Mouse (Mus musculus) limb, embryonic 14.5 days (tissue): ENCODE data around the gene Wdr70. TPM values are rescaled to one million over a fixed set of nuclear protein-coding genes. Genes with fewer than 3 reads are reported as not detected.

Experiments used
- ATAC-seq: fragments of 200-750 bp; cut with Nextera tagmentation; 2 replicates; pipeline ENCODE4 v1.8.0; 2017; ENCODE audit warnings: low read depth, moderate number of reproducible peaks, moderate TSS enrichment; ENCODE audit not compliant: low FRiP score
- DNase-seq: peaks from one replicate; pipeline ENCODE4 v3.0.0-alpha.2; 2015; ENCODE audit warnings: low spot score
- H3K27ac ChIP-seq: fragments of 300-500 bp; sonication (generic); replicated peaks from 2 replicates; pipeline ENCODE4 v1.5.1; 2014; ENCODE audit warnings: low read depth, mild to moderate bottlenecking, low read length, moderate library complexity, mixed read lengths
- H3K27me3 ChIP-seq: fragments of 300-500 bp; sonication (generic); 2 replicates; pipeline ENCODE4 v1.6.1; 2014; ENCODE audit warnings: low read length, mixed read lengths; ENCODE audit not compliant: control insufficient read depth, insufficient read depth
- H3K36me3 ChIP-seq: fragments of 300-500 bp; sonication (generic); 2 replicates; pipeline ENCODE4 v1.6.1; 2014; ENCODE audit warnings: mild to moderate bottlenecking, low read length, moderate library complexity, mixed read lengths; ENCODE audit not compliant: control insufficient read depth, insufficient read depth
- H3K4me1 ChIP-seq: fragments of 300-500 bp; sonication (generic); 2 replicates; pipeline ENCODE4 v1.6.1; 2014; ENCODE audit warnings: antibody characterized with exemption, low read length, mixed read lengths; ENCODE audit not compliant: control insufficient read depth, insufficient read depth
- H3K4me2 ChIP-seq: fragments of 300-500 bp; sonication (generic); replicated peaks from 2 replicates; pipeline ENCODE4 v1.6.1; 2014; ENCODE audit warnings: low read depth, mild to moderate bottlenecking, low read length, moderate library complexity; ENCODE audit not compliant: severe bottlenecking
- H3K4me3 ChIP-seq: fragments of 300-500 bp; sonication (generic); replicated peaks from 2 replicates; pipeline ENCODE4 v1.5.1; 2014; ENCODE audit warnings: low read length
- H3K9ac ChIP-seq: fragments of 300-500 bp; sonication (generic); 2 replicates; pipeline ENCODE4 v1.6.1; 2014; ENCODE audit warnings: mild to moderate bottlenecking, low read depth, low read length, moderate library complexity; ENCODE audit not compliant: severe bottlenecking
- H3K9me3 ChIP-seq: fragments of 300-500 bp; sonication (generic); 2 replicates; pipeline ENCODE4 v1.6.1; 2016; ENCODE audit warnings: low read length; ENCODE audit not compliant: control insufficient read depth
- POLR2A ChIP-seq: fragments of 200-500 bp; IDR thresholded peaks from 2 replicates; pipeline ENCODE4 v1.8.0; 2012; ENCODE audit warnings: inconsistent platforms, mild to moderate bottlenecking, moderate library complexity, borderline replicate concordance; ENCODE audit not compliant: insufficient read depth, insufficient read length; ENCODE audit errors: extremely low read depth
- WGBS: fragments of 180-500 bp; shearing (Covaris S2); extraction: QIAGEN DNeasy Blood & Tissue Kit; methylation state at CpG from one replicate; pipeline ENCODE4 v1.1.7; 2014; 5-methylcytosine and 5-hydroxymethylcytosine counted together
- polyA plus RNA-seq, 2 experiments: library from polyadenylated mRNA; depleted of rRNA in 1 of 2; stranded (reverse) in 1 of 2; unstranded in 1 of 2; fragments of >200 nt; fragmentation: Nextera tagmentation in 1 of 2; extraction: Ambion mirVana in 1 of 2; gene quantifications; 2 replicates each; pipeline versions ENCODE4 v1.2.1 to v1.2.3; 2012 to 2014

Wdr70 gene
- polyA plus RNA-seq, 2 experiments = 36.4 to 50.4 TPM

DNA sequence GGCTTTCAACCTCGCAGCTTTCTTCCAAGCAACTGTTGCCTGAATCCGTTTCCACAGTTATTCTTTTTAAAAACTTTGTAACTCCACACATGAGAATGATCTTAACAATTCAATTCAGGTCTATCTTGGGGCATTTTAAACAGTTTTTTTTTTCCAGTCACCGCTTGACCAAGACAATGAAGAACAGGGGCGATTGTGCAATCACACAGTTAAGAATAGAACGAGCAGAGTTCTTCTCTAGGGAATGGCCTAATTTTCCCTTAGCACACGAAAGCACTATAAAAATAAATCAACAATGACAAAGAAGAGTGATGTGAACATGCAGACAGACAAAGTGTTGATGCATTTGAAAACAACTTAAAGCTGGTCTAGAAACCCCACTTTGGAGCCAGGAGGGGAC is 223.1 kb downstream of the Wdr70 start:
- H3K4me3 ChIP-seq = no peak overlapping the region
- no peak overlapping the region for H3K27ac ChIP-seq
- no peak for DNase-seq
- no peak for TF ChIP-seq POLR2A
- no peaks in the 10 kb centered on the region for H3K36me3 ChIP-seq
- WGBS = 73% methylated on average over 6 of the region's 6 CpGs
- no peak overlapping the region for H3K9ac ChIP-seq
- H3K4me2 ChIP-seq = no peak overlapping the region
- no peaks in the 10 kb centered on the region for H3K4me1 ChIP-seq
- no peaks in the 10 kb centered on the region for H3K27me3 ChIP-seq
- ATAC-seq = no peak
- no peaks in the 10 kb centered on the region for H3K9me3 ChIP-seq

DNA sequence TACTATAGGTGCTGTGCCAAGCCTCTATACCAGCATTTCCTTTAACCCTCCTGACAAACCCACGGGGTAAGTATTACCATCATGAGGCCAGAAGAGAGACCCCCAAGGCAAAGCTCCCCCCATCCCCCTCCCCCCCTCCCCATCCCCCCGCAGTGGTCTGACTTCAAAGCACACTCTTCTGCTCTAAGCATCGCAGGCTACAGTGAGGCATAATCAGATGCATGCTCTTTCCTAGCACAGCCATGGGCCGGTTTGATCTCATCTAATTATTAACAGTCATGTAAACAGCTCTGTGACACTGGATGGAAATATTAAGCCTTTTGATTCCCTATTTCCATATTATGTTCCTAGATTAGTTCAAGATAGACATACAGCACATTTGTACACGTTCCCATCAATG is 226.5 kb downstream of the Wdr70 start:
- Histone ChIP-seq H3K9me3 (no peaks in the 10 kb centered on the region), H3K4me2 (no peak overlapping the region), H3K4me3 (no peak overlapping the region), H3K27ac (no peak overlapping the region), H3K4me1 (no peaks in the 10 kb centered on the region), H3K36me3 (no peaks in the 10 kb centered on the region), H3K27me3 (no peaks in the 10 kb centered on the region), H3K9ac (no peak overlapping the region)
- 41% methylated on average over 5 of the region's 5 CpGs for WGBS
- DNase-seq (no peak), ATAC-seq (no peak)
- no peak for TF ChIP-seq POLR2A

DNA sequence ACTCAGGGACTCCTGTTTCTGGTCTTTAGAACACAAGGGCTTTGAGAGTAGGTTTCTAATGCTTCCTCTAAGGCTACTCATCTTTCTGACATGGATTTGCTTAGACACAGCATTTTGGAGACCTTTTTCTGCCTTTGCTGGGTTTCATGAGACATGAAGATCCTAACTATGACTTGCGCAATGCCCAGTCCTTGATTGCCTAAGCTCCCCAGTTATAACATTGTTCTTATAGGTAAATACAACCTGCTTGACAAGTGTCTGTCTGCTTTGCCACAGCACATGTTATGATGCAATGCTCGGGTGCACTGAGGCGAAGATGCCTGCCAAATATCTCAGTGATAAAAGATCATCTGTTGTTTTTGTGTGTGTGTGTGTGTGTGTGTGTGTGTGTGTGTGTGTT is 233.7 kb downstream of the Wdr70 start:
- no peak overlapping the region for H3K4me3 ChIP-seq
- H3K36me3 ChIP-seq = no peaks in the 10 kb centered on the region
- 89% methylated on average over 3 of the region's 3 CpGs for WGBS
- H3K4me2 ChIP-seq = no peak overlapping the region
- no peaks in the 10 kb centered on the region for H3K4me1 ChIP-seq
- ATAC-seq = no peak
- H3K9ac ChIP-seq = no peak overlapping the region
- H3K27ac ChIP-seq = no peak overlapping the region
- DNase-seq = no peak
- no peaks in the 10 kb centered on the region for H3K9me3 ChIP-seq
- no peak for TF ChIP-seq POLR2A
- no peaks in the 10 kb centered on the region for H3K27me3 ChIP-seq

DNA sequence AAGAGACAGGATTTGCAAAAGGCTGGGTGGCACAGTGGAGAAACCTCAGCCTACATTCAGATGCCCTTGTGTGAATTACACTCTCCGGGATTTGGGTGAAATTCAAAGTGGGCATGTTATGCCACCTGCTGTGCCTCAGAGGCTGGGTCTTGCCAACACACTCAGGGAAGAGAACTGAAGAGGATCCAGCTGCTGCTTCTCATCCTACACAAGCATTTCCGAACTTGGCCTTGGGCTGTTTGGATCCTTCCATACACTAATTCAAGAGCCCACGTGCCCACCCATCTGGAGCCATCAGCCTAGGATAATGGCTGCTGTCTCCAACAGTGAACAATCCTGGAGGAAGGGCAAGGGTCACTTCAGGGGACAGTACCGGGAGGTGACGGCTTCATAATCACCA is 235.7 kb downstream of the Wdr70 start:
- no peak for ATAC-seq
- H3K36me3 ChIP-seq = no peaks in the 10 kb centered on the region
- no peaks in the 10 kb centered on the region for H3K9me3 ChIP-seq
- no peak overlapping the region for H3K4me3 ChIP-seq
- H3K4me2 ChIP-seq = no peak overlapping the region
- WGBS = 71% methylated on average over 5 of the region's 5 CpGs
- no peak overlapping the region for H3K27ac ChIP-seq
- H3K27me3 ChIP-seq = no peaks in the 10 kb centered on the region
- no peak for TF ChIP-seq POLR2A
- no peak for DNase-seq
- H3K9ac ChIP-seq = no peak overlapping the region
- H3K4me1 ChIP-seq = no peaks in the 10 kb centered on the region

DNA sequence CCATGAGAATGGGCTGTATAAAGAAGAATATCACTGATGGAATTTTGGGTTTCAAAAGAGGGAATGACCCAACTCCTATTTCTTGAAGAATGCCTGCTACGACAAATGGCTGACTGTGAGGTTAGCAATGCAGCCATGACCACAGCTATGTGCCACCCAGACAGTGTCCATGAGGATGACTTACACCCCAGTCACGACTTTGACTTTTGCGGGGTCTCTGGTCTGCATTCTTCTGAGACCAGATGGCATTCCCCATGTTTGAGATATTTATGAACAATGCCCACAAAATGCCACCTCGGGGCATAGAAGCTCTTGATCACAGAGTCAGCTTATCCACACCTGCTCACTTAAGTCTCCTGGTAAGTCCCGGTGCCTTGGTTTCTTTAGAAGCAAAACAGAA is 236.1 kb downstream of the Wdr70 start:
- WGBS = 80% methylated on average over 5 of the region's 5 CpGs
- ATAC-seq = no peak
- no peaks in the 10 kb centered on the region for H3K36me3 ChIP-seq

DNA sequence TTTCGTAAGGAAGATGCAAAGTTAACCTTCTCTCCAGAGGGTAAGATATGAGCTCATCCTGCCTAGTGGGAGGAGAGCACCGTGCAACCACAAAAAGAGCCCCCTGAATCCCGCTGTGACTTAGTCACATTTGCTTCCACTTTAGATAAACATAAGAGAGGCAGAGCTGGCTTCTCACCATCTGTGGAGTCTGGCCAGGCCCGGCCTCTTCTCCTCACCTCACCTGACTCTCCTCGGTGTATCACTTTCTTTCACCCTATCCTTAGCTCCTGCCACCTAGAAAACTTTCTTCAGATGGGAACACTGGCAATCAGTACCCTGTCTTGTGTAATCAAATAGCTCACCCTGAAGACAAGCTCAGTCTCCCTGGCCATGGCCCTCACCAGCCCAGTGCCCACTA is 240.2 kb downstream of the Wdr70 start:
- H3K9me3 ChIP-seq = no peaks in the 10 kb centered on the region
- H3K9ac ChIP-seq = no peak overlapping the region
- no peak overlapping the region for H3K27ac ChIP-seq
- no peak for TF ChIP-seq POLR2A
- H3K36me3 ChIP-seq = no peaks in the 10 kb centered on the region
- 89% methylated on average over 5 of the region's 5 CpGs for WGBS
- H3K4me1 ChIP-seq = no peaks in the 10 kb centered on the region
- H3K27me3 ChIP-seq = no peaks in the 10 kb centered on the region
- no peak overlapping the region for H3K4me2 ChIP-seq
- no peak for DNase-seq
- no peak for ATAC-seq
- H3K4me3 ChIP-seq = no peak overlapping the region

More for the DNA sequence above, 236.1 kb downstream of the Wdr70 start:
- Histone ChIP-seq H3K4me3 (no peak overlapping the region), H3K9ac (no peak overlapping the region), H3K4me2 (no peak overlapping the region), H3K27me3 (no peaks in the 10 kb centered on the region), H3K9me3 (no peaks in the 10 kb centered on the region), H3K4me1 (no peaks in the 10 kb centered on the region), H3K27ac (no peak overlapping the region)
- DNase-seq = no peak
- no peak for TF ChIP-seq POLR2A
